Mouse (Mus musculus): ENCODE data around the gene Shld1. TPM values are rescaled to one million over a fixed set of nuclear protein-coding genes. Genes with fewer than 3 reads are reported as not detected.

Gene Shld1
- polyA plus RNA-seq, 1 experiment from 2014 or later, result 13.4 TPM

- Histone ChIP-seq H3K27ac (replicated peaks) (no peak overlapping the region), H3K4me2 (no peak overlapping the region), H3K4me3 (no peak overlapping the region), H3K36me3 (0 out of 2 replicates have a peak, but pooled peaks cover 7% of the 10 kb centered on the region), H3K27me3 (replicated peaks) (no peaks in the 10 kb centered on the region), H3K9me3 (no peaks in the 10 kb centered on the region), H3K9ac (no peak overlapping the region), H3K4me1 (peaks cover 16% of the 10 kb centered on the region)
- ATAC-seq (ENCODE audit: extremely low read depth, insufficient number of reproducible peaks, low FRiP score, low TSS enrichment), result no peak
- 80% methylated on average over 9 of the region's 9 CpGs for WGBS
These were observed 38.7 kb downstream of the Shld1 start for GRCm38 (mm10) chr2:132725376-132725905.

- no peak overlapping the region for H3K4me2 ChIP-seq
- H3K27me3 ChIP-seq (replicated peaks), result no peaks in the 10 kb centered on the region
- no peak overlapping the region for H3K9ac ChIP-seq
- no peak overlapping the region for H3K4me3 ChIP-seq
- H3K9me3 ChIP-seq, result no peaks in the 10 kb centered on the region
- 0 out of 2 replicates have a peak, but pooled peaks cover 7% of the 10 kb centered on the region for H3K36me3 ChIP-seq
- WGBS, result 92% methylated on average over 2 of the region's 2 CpGs
- H3K4me1 ChIP-seq, result peaks cover 8% of the 10 kb centered on the region
- no peak overlapping the region for H3K27ac ChIP-seq (replicated peaks)
- no peak for ATAC-seq (ENCODE audit: extremely low read depth, insufficient number of reproducible peaks, low FRiP score, low TSS enrichment)
These were observed 39.4 kb downstream of the Shld1 start for GRCm38 (mm10) chr2:132726156-132726555.

DNA sequence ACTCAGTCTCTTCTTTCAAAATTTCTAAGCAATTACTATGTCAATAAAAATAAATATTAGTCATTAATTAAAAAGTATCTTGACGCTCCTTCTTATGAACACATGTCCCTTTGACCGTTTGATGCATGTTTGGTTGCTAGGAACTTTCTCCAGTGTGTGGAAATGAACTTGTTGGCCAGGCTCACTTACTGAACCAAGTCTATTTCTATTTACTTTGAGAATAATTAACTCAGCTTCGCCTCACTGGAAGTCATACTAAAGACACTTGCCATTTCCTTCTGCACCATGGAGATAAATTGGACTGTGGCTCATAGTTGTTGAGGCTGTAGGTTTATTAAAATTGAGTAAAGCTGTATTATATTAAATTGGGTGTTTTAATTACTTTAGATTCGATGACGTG is 46.2 kb downstream of the Shld1 start:
- Histone ChIP-seq H3K9me3 (no peaks in the 10 kb centered on the region), H3K4me1 (no peaks in the 10 kb centered on the region), H3K4me3 (no peak overlapping the region), H3K27me3 (replicated peaks) (no peaks in the 10 kb centered on the region), H3K27ac (replicated peaks) (no peak overlapping the region), H3K4me2 (no peak overlapping the region), H3K36me3 (no peaks in the 10 kb centered on the region), H3K9ac (no peak overlapping the region)
- no peak for ATAC-seq (ENCODE audit: extremely low read depth, insufficient number of reproducible peaks, low FRiP score, low TSS enrichment)
- WGBS, result 85% methylated on average over 5 of the region's 5 CpGs

DNA sequence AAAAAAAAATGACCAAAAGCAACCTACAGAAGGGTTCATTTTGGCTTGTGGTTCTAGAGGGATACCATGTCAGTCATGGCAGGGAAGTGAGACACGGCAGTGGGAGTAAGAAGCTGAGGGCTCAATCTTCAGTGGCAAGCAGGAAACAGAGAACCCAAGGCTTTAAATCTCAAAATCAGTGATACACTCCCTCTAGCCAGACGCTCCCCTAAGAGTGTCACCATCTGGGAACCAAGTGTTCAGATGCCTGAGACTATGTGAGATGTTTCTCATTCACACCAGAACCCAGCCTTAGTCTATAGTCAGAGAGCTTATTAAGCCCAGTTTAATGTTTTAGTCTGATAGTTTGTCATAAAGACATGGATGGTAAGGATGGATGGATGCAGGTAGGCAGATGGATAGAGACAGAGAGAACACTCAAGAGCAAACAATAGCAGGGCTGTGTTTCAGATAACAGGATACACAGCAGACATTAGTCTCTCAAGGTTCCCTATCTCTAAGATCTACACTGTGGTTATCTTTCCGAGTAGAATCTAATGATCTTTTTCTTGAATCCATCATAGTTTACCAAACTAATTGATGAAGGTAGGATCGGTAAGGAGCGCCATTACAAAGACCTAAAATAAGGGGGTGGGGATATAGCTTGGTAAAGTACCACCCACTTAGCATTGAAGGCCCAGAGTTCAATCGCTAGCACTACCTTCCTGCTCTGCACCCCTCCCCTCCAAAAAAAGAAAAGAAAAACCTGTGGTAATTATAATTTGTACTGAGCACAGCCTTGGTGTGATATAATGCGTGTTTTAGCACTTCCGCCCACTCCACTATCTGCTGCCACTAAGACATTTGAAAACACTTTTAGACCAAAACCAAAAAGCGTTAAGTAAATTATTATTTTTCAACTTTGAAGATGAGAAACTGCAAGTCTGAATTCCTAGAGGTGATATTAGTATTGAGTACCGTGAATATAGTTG is 47.2 kb downstream of the Shld1 start:
- H3K36me3 ChIP-seq, result no peaks in the 10 kb centered on the region
- ATAC-seq (ENCODE audit: extremely low read depth, insufficient number of reproducible peaks, low FRiP score, low TSS enrichment), result no peak
- H3K4me3 ChIP-seq, result no peak overlapping the region
- WGBS, result 90% methylated on average over 10 of the region's 10 CpGs
- H3K9ac ChIP-seq, result no peak overlapping the region
- no peak overlapping the region for H3K27ac ChIP-seq (replicated peaks)
- H3K4me1 ChIP-seq, result no peaks in the 10 kb centered on the region
- no peak overlapping the region for H3K4me2 ChIP-seq
- no peaks in the 10 kb centered on the region for H3K27me3 ChIP-seq (replicated peaks)
- H3K9me3 ChIP-seq, result no peaks in the 10 kb centered on the region

- no peak for ATAC-seq (ENCODE audit: extremely low read depth, insufficient number of reproducible peaks, low FRiP score, low TSS enrichment)
These were observed 52.2 kb downstream of the Shld1 start for GRCm38 (mm10) chr2:132738816-132739432.

GRCm38 (mm10) chr2:132741862-132742347 is 55.2 kb downstream of the Shld1 start:
- Histone ChIP-seq H3K36me3 (no peaks in the 10 kb centered on the region), H3K27ac (replicated peaks) (no peak overlapping the region), H3K4me3 (no peak overlapping the region), H3K4me2 (no peak overlapping the region), H3K4me1 (no peaks in the 10 kb centered on the region), H3K27me3 (replicated peaks) (no peaks in the 10 kb centered on the region), H3K9me3 (no peaks in the 10 kb centered on the region), H3K9ac (no peak overlapping the region)
- 54% methylated on average over 8 of the region's 8 CpGs for WGBS
- no peak for ATAC-seq (ENCODE audit: extremely low read depth, insufficient number of reproducible peaks, low FRiP score, low TSS enrichment)

More at GRCm38 (mm10) chr2:132738816-132739432, 52.2 kb downstream of the Shld1 start:
- H3K9ac ChIP-seq, result no peak overlapping the region
- H3K4me2 ChIP-seq, result no peak overlapping the region
- H3K27me3 ChIP-seq (replicated peaks), result no peaks in the 10 kb centered on the region
- H3K4me1 ChIP-seq, result no peaks in the 10 kb centered on the region
- H3K36me3 ChIP-seq, result no peaks in the 10 kb centered on the region
- H3K27ac ChIP-seq (replicated peaks), result no peak overlapping the region
- 67% methylated on average over 2 of the region's 2 CpGs for WGBS
- no peaks in the 10 kb centered on the region for H3K9me3 ChIP-seq
- no peak overlapping the region for H3K4me3 ChIP-seq

- H3K4me3 ChIP-seq, result no peak overlapping the region
- H3K27ac ChIP-seq (replicated peaks), result no peak overlapping the region
- WGBS, result 90% methylated on average over 5 of the region's 5 CpGs
- no peak overlapping the region for H3K4me2 ChIP-seq
- no peak for ATAC-seq (ENCODE audit: extremely low read depth, insufficient number of reproducible peaks, low FRiP score, low TSS enrichment)
- no peaks in the 10 kb centered on the region for H3K27me3 ChIP-seq (replicated peaks)
- no peaks in the 10 kb centered on the region for H3K36me3 ChIP-seq
- no peaks in the 10 kb centered on the region for H3K4me1 ChIP-seq
- no peak overlapping the region for H3K9ac ChIP-seq
- no peaks in the 10 kb centered on the region for H3K9me3 ChIP-seq
These were observed 58.1 kb downstream of the Shld1 start for GRCm38 (mm10) chr2:132744866-132745265.

DNA sequence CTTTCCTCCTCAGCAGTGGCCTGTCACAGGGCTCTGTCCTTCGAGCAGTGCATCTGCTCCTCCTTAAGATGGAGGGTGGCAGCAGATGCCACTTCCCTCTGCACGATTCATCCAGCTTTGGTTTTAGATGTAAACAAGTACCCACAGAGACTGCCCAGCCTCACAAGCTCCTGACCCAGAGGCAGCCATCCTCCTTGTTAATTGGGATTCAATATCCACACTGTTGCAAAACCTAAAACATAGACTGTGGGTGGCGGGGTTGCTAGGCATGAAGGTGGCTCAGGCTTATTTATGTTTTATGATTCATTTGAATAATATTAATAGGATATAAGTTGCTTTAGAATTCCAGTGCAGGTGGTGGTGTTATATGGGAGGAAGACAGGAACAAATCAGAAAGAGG is 59.4 kb downstream of the Shld1 start:
- ATAC-seq (ENCODE audit: extremely low read depth, insufficient number of reproducible peaks, low FRiP score, low TSS enrichment), result no peak
- Histone ChIP-seq H3K9me3 (no peaks in the 10 kb centered on the region), H3K36me3 (peaks cover 5% of the 10 kb centered on the region; the same call in 1 of the 2 replicates), H3K4me3 (no peak overlapping the region), H3K27ac (replicated peaks) (no peak overlapping the region), H3K4me2 (no peak overlapping the region), H3K9ac (no peak overlapping the region), H3K4me1 (no peaks in the 10 kb centered on the region), H3K27me3 (replicated peaks) (no peaks in the 10 kb centered on the region)
- 81% methylated on average over 3 of the region's 3 CpGs for WGBS

- Histone ChIP-seq H3K4me2 (no peak overlapping the region), H3K27ac (replicated peaks) (no peak overlapping the region), H3K36me3 (peaks cover 5% of the 10 kb centered on the region; the same call in 1 of the 2 replicates), H3K4me1 (peaks cover 8% of the 10 kb centered on the region; the same call in 1 of the 2 replicates), H3K4me3 (no peak overlapping the region), H3K9me3 (no peaks in the 10 kb centered on the region), H3K27me3 (replicated peaks) (no peaks in the 10 kb centered on the region), H3K9ac (no peak overlapping the region)
- no peak for ATAC-seq (ENCODE audit: extremely low read depth, insufficient number of reproducible peaks, low FRiP score, low TSS enrichment)
These were observed 64.0 kb downstream of the Shld1 start for GRCm38 (mm10) chr2:132750726-132751125.

- no peak for ATAC-seq (ENCODE audit: extremely low read depth, insufficient number of reproducible peaks, low FRiP score, low TSS enrichment)
- no peak overlapping the region for H3K27ac ChIP-seq (replicated peaks)
- H3K9me3 ChIP-seq, result no peaks in the 10 kb centered on the region
- H3K4me3 ChIP-seq, result no peak overlapping the region
- WGBS, result 73% methylated on average over 15 of the region's 15 CpGs
- H3K9ac ChIP-seq, result no peak overlapping the region
- H3K36me3 ChIP-seq, result peaks cover 5% of the 10 kb centered on the region; the same call in 1 of the 2 replicates
- no peak overlapping the region for H3K4me2 ChIP-seq
- H3K4me1 ChIP-seq, result peaks cover 8% of the 10 kb centered on the region; the same call in 1 of the 2 replicates
- no peaks in the 10 kb centered on the region for H3K27me3 ChIP-seq (replicated peaks)
These were observed 64.7 kb downstream of the Shld1 start for GRCm38 (mm10) chr2:132751141-132752066.

All from heart, embryonic 13.5 days (tissue).